Comparison of ENCODE assay signal across 26 mouse cellular contexts in the genomic region with DNA sequence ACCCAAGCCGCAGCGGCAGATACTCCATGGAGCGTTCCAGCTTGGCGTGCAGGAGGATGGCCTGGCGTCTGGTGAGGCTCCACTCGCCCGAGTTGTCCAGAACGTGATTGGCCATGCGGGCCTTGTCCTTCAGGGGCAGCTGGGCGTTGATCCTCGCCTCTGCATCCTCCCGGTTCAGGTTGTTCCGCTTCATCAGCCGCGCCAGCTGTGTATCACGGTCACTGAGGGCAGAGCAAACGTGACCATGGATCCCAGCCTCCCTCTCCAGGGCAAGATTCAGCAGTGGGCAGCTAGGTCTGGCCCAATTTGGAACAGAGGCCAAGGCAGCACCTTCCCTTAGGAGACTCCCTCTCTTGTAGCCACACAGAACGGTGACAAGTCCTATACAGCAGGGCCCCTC. TPM values are rescaled to one million over a fixed set of nuclear protein-coding genes. Genes with fewer than 3 reads are reported as not detected.
DNase-seq lines count a peak whose midpoint lies in the region; ATAC-seq and TF ChIP-seq lines count a peak whose summit lies in the region.
"Had no signal": no experiment of that assay in that cellular context is flagged by ENCODE, and none has a peak within 500 bp of the region (broad histone marks: within the 10 kb centered on the region; RNA-seq: fewer than 3 reads in every experiment).

No protein-coding gene starts in this region.

- peaks cover 54% of the 10 kb centered on the region for H3K4me1 ChIP-seq in forebrain, embryonic 12.5 days
- peaks cover 13% of the 10 kb centered on the region for H3K4me1 ChIP-seq in forebrain, embryonic 16.5 days (replicated peaks; ENCODE audit: control insufficient read depth, insufficient read depth, low read length)
- H3K4me1 ChIP-seq in kidney, postnatal 0 days (replicated peaks; ENCODE audit: insufficient read depth, low read length), result peaks cover 10% of the 10 kb centered on the region; the same call in 1 of the 2 replicates
- H3K4me1 ChIP-seq in midbrain, embryonic 12.5 days, result peaks cover 55% of the 10 kb centered on the region
- H3K4me1 ChIP-seq in midbrain, embryonic 11.5 days (ENCODE audit: control insufficient read depth, insufficient read depth, low read length), result peaks cover 30% of the 10 kb centered on the region
- H3K4me1 ChIP-seq in G1E (ENCODE audit: insufficient read depth, low read depth, low read length), result peaks cover 54% of the 10 kb centered on the region

- H3K4me2 ChIP-seq in forebrain, embryonic 12.5 days, result no peak overlapping the region
- no peak overlapping the region for H3K4me2 ChIP-seq in forebrain, embryonic 16.5 days (ENCODE audit: low read length)
- H3K4me2 ChIP-seq in kidney, postnatal 0 days (ENCODE audit: low read length), result no peak overlapping the region
- H3K4me2 ChIP-seq in midbrain, embryonic 12.5 days (replicated peaks), result no peak overlapping the region
- no peak overlapping the region for H3K4me2 ChIP-seq in midbrain, embryonic 11.5 days
- H3K4me2 ChIP-seq: heart, embryonic 12.5 days; heart, embryonic 15.5 days; hindbrain, embryonic 13.5 days; intestine, embryonic 15.5 days had no signal

- 92% methylated on average over 18 of the region's 18 CpGs for WGBS in forebrain, embryonic 12.5 days
- WGBS in forebrain, embryonic 16.5 days, result 89% methylated on average over 18 of the region's 18 CpGs
- 61% methylated on average over 18 of the region's 18 CpGs for WGBS in kidney, postnatal 0 days
- WGBS in midbrain, embryonic 12.5 days, result 87% methylated on average over 18 of the region's 18 CpGs
- WGBS in midbrain, embryonic 11.5 days, result 87% methylated on average over 18 of the region's 18 CpGs

- no peak overlapping the region for H3K9ac ChIP-seq in forebrain, embryonic 12.5 days
- H3K9ac ChIP-seq in forebrain, embryonic 16.5 days (replicated peaks; ENCODE audit: low read depth, low read length), result no peak overlapping the region
- H3K9ac ChIP-seq in kidney, postnatal 0 days (ENCODE audit: low read depth, low read length), result no peak overlapping the region
- H3K9ac ChIP-seq in midbrain, embryonic 12.5 days (replicated peaks), result 0 out of 2 replicates have a peak overlapping the region, but pooled peaks have one; percentile 20
- H3K9ac ChIP-seq in midbrain, embryonic 11.5 days (ENCODE audit: low read length), result no peak overlapping the region
- H3K9ac ChIP-seq: forebrain, postnatal 0 days; heart, embryonic 12.5 days; heart, embryonic 15.5 days; hindbrain, embryonic 13.5 days; intestine, embryonic 15.5 days had no signal

- H3K27me3 ChIP-seq in forebrain, embryonic 12.5 days, result peaks cover 26% of the 10 kb centered on the region
- peaks cover 6% of the 10 kb centered on the region; the same call in 1 of the 2 replicates for H3K27me3 ChIP-seq in forebrain, embryonic 16.5 days (replicated peaks; ENCODE audit: control insufficient read depth, insufficient read depth, low read length)
- no peaks in the 10 kb centered on the region for H3K27me3 ChIP-seq in kidney, postnatal 0 days (ENCODE audit: insufficient read depth, low read length)
- peaks cover 25% of the 10 kb centered on the region for H3K27me3 ChIP-seq in midbrain, embryonic 12.5 days
- H3K27me3 ChIP-seq in midbrain, embryonic 11.5 days (ENCODE audit: control insufficient read depth, insufficient read depth, low read length), result peaks cover 3% of the 10 kb centered on the region; the same call in 1 of the 2 replicates
- peaks cover 12% of the 10 kb centered on the region for H3K27me3 ChIP-seq in G1E (ENCODE audit: insufficient read depth, low read length)

- DNase-seq in kidney, postnatal 0 days (ENCODE audit: low spot score), result no peak
- DNase-seq in kidney, postnatal 14 days, result no peak
- no peak for DNase-seq in midbrain, embryonic 11.5 days (ENCODE audit: low spot score, missing footprints)
- DNase-seq in G1E (ENCODE audit: low spot score), result no peak
- DNase-seq: adrenal gland, adult 8-10 months; adrenal gland, postnatal 25 days; B cell, adult 2 months; cerebellum, adult 11-12 months; cerebellum, adult 8-10 months; cerebellum, postnatal 36 days; forebrain, postnatal 0 days; gastrocnemius, adult 2 months; gastrocnemius, postnatal 14 days; heart, adult 18-20 months; heart, postnatal 10 days; heart, postnatal 36 days had no signal

- no peak for ATAC-seq in forebrain, embryonic 12.5 days (ENCODE audit: low FRiP score)
- no peak for ATAC-seq in forebrain, embryonic 16.5 days
- peak; percentile 33; the same call in 1 of the 2 replicates for ATAC-seq in kidney, postnatal 0 days (replicated peaks; ENCODE audit: low FRiP score, low read depth)
- ATAC-seq in midbrain, embryonic 12.5 days (ENCODE audit: low FRiP score, low read depth), result no peak
- ATAC-seq in midbrain, embryonic 11.5 days (ENCODE audit: low FRiP score), result no peak
- ATAC-seq in G1E (ENCODE audit: extremely low read depth, insufficient number of reproducible peaks, low FRiP score, poor library complexity, severe bottlenecking), result no peak
- ATAC-seq: activated CD4-positive, CD25-positive, alpha-beta regulatory T cell, adult 4 months; forebrain, postnatal 0 days; hindbrain, embryonic 16.5 days; intestine, embryonic 15.5 days had no signal

- no peaks in the 10 kb centered on the region for H3K9me3 ChIP-seq in forebrain, embryonic 12.5 days
- H3K9me3 ChIP-seq in forebrain, embryonic 16.5 days (ENCODE audit: control insufficient read depth, low read length), result no peaks in the 10 kb centered on the region
- H3K9me3 ChIP-seq in kidney, postnatal 0 days (replicated peaks; ENCODE audit: low read length), result no peaks in the 10 kb centered on the region
- no peaks in the 10 kb centered on the region for H3K9me3 ChIP-seq in midbrain, embryonic 12.5 days
- H3K9me3 ChIP-seq in midbrain, embryonic 11.5 days (ENCODE audit: control insufficient read depth, low read length), result no peaks in the 10 kb centered on the region
- H3K9me3 ChIP-seq in G1E (replicated peaks), result no peaks in the 10 kb centered on the region
- H3K9me3 ChIP-seq: heart, embryonic 12.5 days; heart, embryonic 15.5 days; hindbrain, embryonic 13.5 days; intestine, embryonic 15.5 days had no signal

- H3K27ac ChIP-seq in forebrain, embryonic 12.5 days, result 0 out of 2 replicates have a peak overlapping the region, but pooled peaks have one; percentile 71
- H3K27ac ChIP-seq in forebrain, embryonic 16.5 days (ENCODE audit: low read length), result no peak overlapping the region
- H3K27ac ChIP-seq in kidney, postnatal 0 days, result no peak overlapping the region
- H3K27ac ChIP-seq in midbrain, embryonic 12.5 days (replicated peaks), result 0 out of 2 replicates have a peak overlapping the region, but pooled peaks have one; percentile 74
- H3K27ac ChIP-seq in midbrain, embryonic 11.5 days (ENCODE audit: low read depth, low read length), result no peak overlapping the region
- H3K27ac ChIP-seq: gastrocnemius, adult 2 months; heart, embryonic 15.5 days; intestine, embryonic 15.5 days had no signal

- H3K36me3 ChIP-seq in forebrain, embryonic 12.5 days (replicated peaks), result peaks cover 68% of the 10 kb centered on the region
- H3K36me3 ChIP-seq in forebrain, embryonic 16.5 days (ENCODE audit: control insufficient read depth, insufficient read depth), result peaks cover 26% of the 10 kb centered on the region
- peaks cover 47% of the 10 kb centered on the region for H3K36me3 ChIP-seq in kidney, postnatal 0 days (ENCODE audit: insufficient read depth, low read length)
- H3K36me3 ChIP-seq in midbrain, embryonic 12.5 days, result peaks cover 62% of the 10 kb centered on the region
- peaks cover 25% of the 10 kb centered on the region for H3K36me3 ChIP-seq in midbrain, embryonic 11.5 days (ENCODE audit: control insufficient read depth, insufficient read depth, low read length)
- H3K36me3 ChIP-seq in G1E (replicated peaks), result peaks cover 63% of the 10 kb centered on the region

- no peak for TF ChIP-seq CTCF in kidney, postnatal 0 days (IDR thresholded peaks at IDR 0.05; ENCODE audit: low read depth)
- no peak for TF ChIP-seq CTCF in G1E (IDR thresholded peaks at IDR 0.05; ENCODE audit: low read depth, low read length)

- no peak overlapping the region for H3K4me3 ChIP-seq in forebrain, embryonic 12.5 days (replicated peaks)
- H3K4me3 ChIP-seq in forebrain, embryonic 16.5 days (replicated peaks; ENCODE audit: low read length), result no peak overlapping the region
- H3K4me3 ChIP-seq in kidney, postnatal 0 days (replicated peaks; ENCODE audit: low read depth, low read length), result no peak overlapping the region
- H3K4me3 ChIP-seq in midbrain, embryonic 12.5 days, result no peak overlapping the region
- no peak overlapping the region for H3K4me3 ChIP-seq in midbrain, embryonic 11.5 days (ENCODE audit: low read depth, low read length)
- peak overlapping the region; percentile 26; the same call in 1 of the 2 replicates for H3K4me3 ChIP-seq in G1E (ENCODE audit: low read depth, low read length)
- H3K4me3 ChIP-seq: gastrocnemius, adult 2 months; heart, embryonic 12.5 days; heart, embryonic 15.5 days; hindbrain, embryonic 13.5 days; intestine, embryonic 15.5 days had no signal

RNA-seq across cellular contexts. Expression of a gene that starts 33.0 kb away (rescaled TPM):
- polyA plus RNA-seq in forebrain, embryonic 12.5 days (2016; fragmentation: Nextera tagmentation; extraction: Ambion mirVana), result 49.0 and 56.2 TPM in 2 replicates
- 31.7 and 37.2 TPM in 2 replicates for polyA plus RNA-seq in forebrain, embryonic 16.5 days (2015; fragmentation: Nextera tagmentation; extraction: Ambion mirVana)
- polyA plus RNA-seq in kidney, postnatal 0 days (2015; fragmentation: Nextera tagmentation; extraction: Ambion mirVana), result 60.3 and 60.7 TPM in 2 replicates
- 41.3 and 44.8 TPM in 2 replicates for polyA plus RNA-seq in midbrain, embryonic 12.5 days (2016; fragmentation: Nextera tagmentation; extraction: Ambion mirVana)
- polyA plus RNA-seq in midbrain, embryonic 11.5 days (2014; fragmentation: Nextera tagmentation; extraction: Ambion mirVana), result 45.6 and 51.3 TPM in 2 replicates
- total RNA-seq in G1E (2014; fragmentation: Nextera tagmentation) (54.2 and 83.8 TPM in 2 replicates), G1E (2017) (40.0 and 51.2 TPM in 2 replicates)
- polyA plus RNA-seq in G1E (2012), result 5.9 and 9.2 TPM in 2 replicates

RNA-seq across cellular contexts. Expression of a gene that starts 33.2 kb away (rescaled TPM):
- 190 and 210 TPM in 2 replicates for polyA plus RNA-seq in forebrain, embryonic 12.5 days (2016; fragmentation: Nextera tagmentation; extraction: Ambion mirVana)
- 162 and 166 TPM in 2 replicates for polyA plus RNA-seq in forebrain, embryonic 16.5 days (2015; fragmentation: Nextera tagmentation; extraction: Ambion mirVana)
- 103 and 106 TPM in 2 replicates for polyA plus RNA-seq in kidney, postnatal 0 days (2015; fragmentation: Nextera tagmentation; extraction: Ambion mirVana)
- polyA plus RNA-seq in midbrain, embryonic 12.5 days (2016; fragmentation: Nextera tagmentation; extraction: Ambion mirVana), result 163 and 174 TPM in 2 replicates
- polyA plus RNA-seq in midbrain, embryonic 11.5 days (2014; fragmentation: Nextera tagmentation; extraction: Ambion mirVana), result 238 and 259 TPM in 2 replicates
- total RNA-seq in G1E (2014; fragmentation: Nextera tagmentation), result 87.1 and 95.3 TPM in 2 replicates
- total RNA-seq in G1E (2017), result 31.1 and 36.4 TPM in 2 replicates
- 191 and 199 TPM in 2 replicates for polyA plus RNA-seq in G1E (2012)

RNA-seq across cellular contexts. Expression of a gene that starts 48.5 kb away (rescaled TPM):
- polyA plus RNA-seq in forebrain, embryonic 12.5 days (2016; fragmentation: Nextera tagmentation; extraction: Ambion mirVana), result 3.7 and 4.0 TPM in 2 replicates
- 1.4 TPM in 2 replicates for polyA plus RNA-seq in forebrain, embryonic 16.5 days (2015; fragmentation: Nextera tagmentation; extraction: Ambion mirVana)
- polyA plus RNA-seq in kidney, postnatal 0 days (2015; fragmentation: Nextera tagmentation; extraction: Ambion mirVana), result 1.4 and 2.3 TPM in 2 replicates
- polyA plus RNA-seq in midbrain, embryonic 12.5 days (2016; fragmentation: Nextera tagmentation; extraction: Ambion mirVana), result 12.7 and 15.3 TPM in 2 replicates
- polyA plus RNA-seq in midbrain, embryonic 11.5 days (2014; fragmentation: Nextera tagmentation; extraction: Ambion mirVana), result 15.1 and 17.4 TPM in 2 replicates
- not detected in 2 replicates for total RNA-seq in G1E (2014; fragmentation: Nextera tagmentation)
- not detected in 2 replicates for total RNA-seq in G1E (2017)
- not detected in 2 replicates for polyA plus RNA-seq in G1E (2012)
- total RNA-seq: CH12.LX; gastrocnemius, adult 2 months; heart, adult 18-20 months; heart, postnatal 36 days had no signal
- polyA plus RNA-seq: activated CD4-positive, CD25-positive, alpha-beta regulatory T cell, adult 4 months had no signal

Comparison
In these comparisons a context has a peak if more than half of its experiments do, and no peak if none do; other contexts are left out.
1. H3K27ac ChIP-seq: peak in forebrain, embryonic 12.5 days (single experiment) and midbrain, embryonic 12.5 days (single experiment); none in forebrain, embryonic 16.5 days (single experiment), kidney, postnatal 0 days (single experiment) and midbrain, embryonic 11.5 days (single experiment).